Mouse (Mus musculus) heart, embryonic 10.5 days (tissue): ENCODE results near the gene Trpc4ap. TPM values are rescaled to one million over a fixed set of nuclear protein-coding genes. Genes with fewer than 3 reads are reported as not detected.
A peak's percentile ranks its signal among the peaks of the same experiment; 100 is the strongest.

Experiments used
- DNase-seq: peaks from one replicate; pipeline ENCODE4 v3.0.0-alpha.2; 2017; ENCODE audit warnings: low spot score
- H3K27ac ChIP-seq: fragments of 300-500 bp; sonication (generic); 2 replicates; pipeline ENCODE4 v1.5.1; 2016; ENCODE audit warnings: mild to moderate bottlenecking
- H3K27me3 ChIP-seq: fragments of 300-500 bp; sonication (generic); 2 replicates; pipeline ENCODE4 v1.6.1; 2016; ENCODE audit warnings: mild to moderate bottlenecking; ENCODE audit not compliant: poor library complexity, insufficient read depth, severe bottlenecking
- H3K36me3 ChIP-seq: fragments of 300-500 bp; sonication (generic); 2 replicates; pipeline ENCODE4 v1.6.1; 2016; ENCODE audit warnings: mild to moderate bottlenecking, moderate library complexity
- H3K4me1 ChIP-seq: fragments of 300-500 bp; sonication (generic); 2 replicates; pipeline ENCODE4 v1.6.1; 2016; ENCODE audit warnings: mild to moderate bottlenecking
- H3K4me3 ChIP-seq: fragments of 300-500 bp; sonication (generic); 2 replicates; pipeline ENCODE4 v1.5.1; 2016; ENCODE audit warnings: mild to moderate bottlenecking, moderate library complexity
- H3K9me3 ChIP-seq: fragments of 300-500 bp; sonication (generic); 2 replicates; pipeline ENCODE4 v1.6.1; 2016; ENCODE audit warnings: mild to moderate bottlenecking, moderate library complexity
- WGBS: fragments of 180-500 bp; shearing (Covaris S2); methylation state at CpG from one replicate; pipeline ENCODE4 v1.1.7; 2016; 5-methylcytosine and 5-hydroxymethylcytosine counted together
- microRNA counts: library from miRNA; unstranded; fragments of <30 nt; microRNA quantifications from one replicate; lab custom pipeline; 2017
- microRNA-seq: library from miRNA; unstranded; fragments of <30 nt; microRNA quantifications from one replicate; pipeline ENCODE4, GENCODE M21; 2017
- polyA plus RNA-seq: library from polyadenylated mRNA; unstranded; fragments of >200 nt; fragmentation: Nextera tagmentation; extraction: Ambion mirVana; gene quantifications from 2 replicates; pipeline ENCODE4 v1.2.1, GENCODE M21; 2016

Gene Trpc4ap
- polyA plus RNA-seq, 1 experiment from 2014 or later: 107 TPM

GRCm38 (mm10) chr2:155592137-155592853 is 99.9 kb downstream of the Trpc4ap start, which contains the start of gene Gss:
Gene Gss, minus strand, starts transcription at chr2:155592810.
- Histone ChIP-seq H3K27me3 (no peaks in the 10 kb centered on the region), H3K9me3 (no peaks in the 10 kb centered on the region), H3K4me1 (peaks cover 14% of the 10 kb centered on the region), H3K4me3 (peak within 1 kb of the TSS; percentile 74), H3K36me3 (no peaks in the 10 kb centered on the region), H3K27ac (peak within 1 kb of the TSS; percentile 93)
- DNase-seq: peak; percentile 99
- WGBS: under 1% methylated on average over 53 of the region's 53 CpGs

- Histone ChIP-seq H3K4me1 (peaks cover 14% of the 10 kb centered on the region), H3K27ac (peak overlapping the region; percentile 93), H3K27me3 (no peaks in the 10 kb centered on the region), H3K9me3 (no peaks in the 10 kb centered on the region), H3K36me3 (no peaks in the 10 kb centered on the region), H3K4me3 (peak overlapping the region; percentile 74)
- WGBS: 5% methylated on average over 6 of the region's 6 CpGs
- DNase-seq: no peak
These were observed 100.5 kb downstream of the Trpc4ap start for GRCm38 (mm10) chr2:155591676-155592075.

GRCm38 (mm10) chr2:155590876-155591275 is 101.3 kb downstream of the Trpc4ap start:
- peaks cover 14% of the 10 kb centered on the region for H3K4me1 ChIP-seq
- DNase-seq: no peak
- H3K4me3 ChIP-seq: no peak overlapping the region
- H3K27me3 ChIP-seq: no peaks in the 10 kb centered on the region
- no peaks in the 10 kb centered on the region for H3K36me3 ChIP-seq
- no peaks in the 10 kb centered on the region for H3K9me3 ChIP-seq
- 0 out of 2 replicates have a peak overlapping the region, but pooled peaks have one; percentile 93 for H3K27ac ChIP-seq
- 88% methylated on average over 2 of the region's 2 CpGs for WGBS

- Histone ChIP-seq H3K4me3 (no peak overlapping the region), H3K9me3 (no peaks in the 10 kb centered on the region), H3K27ac (no peak overlapping the region), H3K27me3 (no peaks in the 10 kb centered on the region), H3K36me3 (no peaks in the 10 kb centered on the region), H3K4me1 (peaks cover 11% of the 10 kb centered on the region)
- WGBS: 72% methylated on average over 6 of the region's 6 CpGs
- no peak for DNase-seq
These were observed 102.7 kb downstream of the Trpc4ap start for GRCm38 (mm10) chr2:155589521-155589920.

GRCm38 (mm10) chr2:155588136-155588535 is 104.0 kb downstream of the Trpc4ap start:
- Histone ChIP-seq H3K4me1 (peaks cover 11% of the 10 kb centered on the region), H3K27me3 (no peaks in the 10 kb centered on the region), H3K4me3 (no peak overlapping the region), H3K9me3 (no peaks in the 10 kb centered on the region), H3K36me3 (no peaks in the 10 kb centered on the region), H3K27ac (no peak overlapping the region)
- DNase-seq: no peak
- WGBS: 73% methylated on average over 3 of the region's 3 CpGs

- H3K27me3 ChIP-seq: no peaks in the 10 kb centered on the region
- no peaks in the 10 kb centered on the region for H3K9me3 ChIP-seq
- H3K4me3 ChIP-seq: no peak overlapping the region
- no peak for DNase-seq
- H3K36me3 ChIP-seq: no peaks in the 10 kb centered on the region
- H3K27ac ChIP-seq: no peak overlapping the region
- 70% methylated on average over 10 of the region's 10 CpGs for WGBS
- no peaks in the 10 kb centered on the region for H3K4me1 ChIP-seq
These were observed 106.7 kb downstream of the Trpc4ap start for GRCm38 (mm10) chr2:155585486-155585885.

- no peak overlapping the region for H3K4me3 ChIP-seq
- no peak overlapping the region for H3K27ac ChIP-seq
- H3K36me3 ChIP-seq: no peaks in the 10 kb centered on the region
- no peak for DNase-seq
- WGBS: 82% methylated on average over 9 of the region's 9 CpGs
- H3K4me1 ChIP-seq: no peaks in the 10 kb centered on the region
- H3K9me3 ChIP-seq: no peaks in the 10 kb centered on the region
- no peaks in the 10 kb centered on the region for H3K27me3 ChIP-seq
These were observed 107.1 kb downstream of the Trpc4ap start for GRCm38 (mm10) chr2:155585082-155585481.

MicroRNA genes within 50 kb of the gene (microRNA counts, 519-probe panel; counts per million panel counts)
- microRNA mmu-miR-499 (lab: Ali Mortazavi, UCI): 6,649 counts per million, percentile 69 among the panel's probes with 10 or more counts

Small RNA genes lying within 50 kb of the gene (microRNA-seq; reads per million reads assigned to microRNA genes)
- 1,991 reads per million, percentile 85 among the genes with 10 or more reads in this experiment for gene Mir499

Other genes with a start within 250 kb of the Trpc4ap start
- 16.2 and 17.9 TPM in 2 replicates for gene Ncoa6, start 218.5 kb downstream of the Trpc4ap start, polyA plus RNA-seq
- gene Acss2, start 174.4 kb downstream of the Trpc4ap start, polyA plus RNA-seq: 8.9 and 12.9 TPM in 2 replicates
- 3.1 and 3.9 TPM in 2 replicates for gene Ggt7, start 174.1 kb downstream of the Trpc4ap start, polyA plus RNA-seq
- 24.2 and 29.1 TPM in 2 replicates for gene Gss, start 99.6 kb downstream of the Trpc4ap start, polyA plus RNA-seq
- gene Myh7b, start 81.2 kb downstream of the Trpc4ap start, polyA plus RNA-seq: 12.4 and 15.7 TPM in 2 replicates
- gene Edem2, start 37.1 kb upstream of the Trpc4ap start, polyA plus RNA-seq: 31.5 and 34.4 TPM in 2 replicates
- gene Gm17581, start 43.5 kb upstream of the Trpc4ap start, polyA plus RNA-seq: not detected in 2 replicates
- 5.3 and 6.6 TPM in 2 replicates for gene Procr, start 58.7 kb upstream of the Trpc4ap start, polyA plus RNA-seq
- gene Mmp24, start 83.0 kb upstream of the Trpc4ap start, polyA plus RNA-seq: 0.06 TPM in 1 of 2 replicates, not detected in the other
- gene BC029722, start 127.0 kb upstream of the Trpc4ap start, polyA plus RNA-seq: 7.9 and 9.5 TPM in 2 replicates
- 170 and 215 TPM in 2 replicates for gene Eif6, start 134.5 kb upstream of the Trpc4ap start, polyA plus RNA-seq
- 0.22 and 0.30 TPM in 2 replicates for gene Fam83c, start 142.5 kb upstream of the Trpc4ap start, polyA plus RNA-seq
- 100 and 112 TPM in 2 replicates for gene Uqcc1, start 237.9 kb upstream of the Trpc4ap start, polyA plus RNA-seq
- not detected in 2 replicates for gene Gm15557, start 248.3 kb upstream of the Trpc4ap start, polyA plus RNA-seq